Mouse (Mus musculus): ENCODE data around the gene Megf8.

Megf8 gene

DNA sequence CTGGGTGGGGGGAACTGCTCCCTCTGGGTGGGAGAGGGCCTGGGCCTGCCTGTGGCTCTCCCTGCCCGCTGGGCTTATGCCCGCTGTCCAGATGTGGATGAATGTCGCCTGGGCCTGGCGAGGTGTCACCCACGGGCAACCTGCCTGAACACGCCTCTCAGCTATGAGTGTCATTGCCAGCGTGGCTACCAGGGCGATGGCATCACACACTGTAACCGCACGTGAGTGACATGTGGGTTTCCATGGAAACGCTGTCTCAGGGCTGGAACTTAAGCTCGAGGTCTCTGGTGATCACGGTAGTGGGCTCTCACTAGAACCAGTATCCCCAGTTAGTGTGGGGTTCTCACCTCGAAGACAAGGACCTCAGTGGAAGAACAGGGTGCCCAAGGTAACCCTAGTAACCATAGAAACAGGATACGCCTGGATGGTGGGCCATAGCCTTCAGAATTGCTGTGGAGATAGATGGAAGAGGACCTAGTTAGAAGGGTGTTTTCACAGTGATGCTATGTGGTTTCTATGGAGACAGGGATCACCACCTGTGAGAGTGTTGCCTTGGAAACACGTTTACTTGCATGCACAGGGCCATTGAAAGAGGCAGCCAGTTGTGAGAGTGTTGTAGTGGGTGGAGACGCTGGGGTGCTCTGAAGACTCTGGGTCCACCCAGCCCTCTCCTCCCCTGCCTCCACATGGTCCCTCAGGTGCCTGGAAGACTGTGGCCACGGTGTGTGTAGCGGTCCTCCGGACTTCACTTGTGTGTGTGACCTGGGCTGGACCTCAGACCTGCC is 24.2 kb downstream of the Megf8 start:
- no peak for DNase-seq

GRCm38 (mm10) chr7:25348861-25349260 is 31.9 kb downstream of the Megf8 start:
- peak; percentile 34 for DNase-seq

GRCm38 (mm10) chr7:25358721-25359206 is 41.8 kb downstream of the Megf8 start:
- DNase-seq: no peak

DNA sequence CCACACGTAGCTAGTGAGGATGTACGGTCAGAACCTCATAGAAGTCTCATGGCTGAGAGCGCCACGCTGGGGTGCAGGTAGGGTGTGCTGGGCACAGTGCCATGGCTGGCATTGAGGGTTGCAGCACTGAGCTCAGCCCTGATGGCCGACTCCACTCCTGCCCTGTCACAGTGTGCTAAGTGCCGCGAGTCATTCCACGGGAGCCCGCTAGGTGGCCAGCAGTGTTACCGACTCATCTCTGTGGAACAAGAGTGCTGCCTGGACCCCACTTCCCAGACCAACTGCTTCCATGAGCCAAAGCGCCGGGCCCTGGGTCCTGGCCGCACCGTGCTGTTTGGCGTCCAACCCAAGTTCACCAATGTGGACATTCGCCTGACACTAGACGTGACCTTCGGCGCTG is 46.2 kb downstream of the Megf8 start:
- DNase-seq: no peak

- DNase-seq: no peak
These were observed 46.7 kb downstream of the Megf8 start for GRCm38 (mm10) chr7:25363632-25364031.

DNA sequence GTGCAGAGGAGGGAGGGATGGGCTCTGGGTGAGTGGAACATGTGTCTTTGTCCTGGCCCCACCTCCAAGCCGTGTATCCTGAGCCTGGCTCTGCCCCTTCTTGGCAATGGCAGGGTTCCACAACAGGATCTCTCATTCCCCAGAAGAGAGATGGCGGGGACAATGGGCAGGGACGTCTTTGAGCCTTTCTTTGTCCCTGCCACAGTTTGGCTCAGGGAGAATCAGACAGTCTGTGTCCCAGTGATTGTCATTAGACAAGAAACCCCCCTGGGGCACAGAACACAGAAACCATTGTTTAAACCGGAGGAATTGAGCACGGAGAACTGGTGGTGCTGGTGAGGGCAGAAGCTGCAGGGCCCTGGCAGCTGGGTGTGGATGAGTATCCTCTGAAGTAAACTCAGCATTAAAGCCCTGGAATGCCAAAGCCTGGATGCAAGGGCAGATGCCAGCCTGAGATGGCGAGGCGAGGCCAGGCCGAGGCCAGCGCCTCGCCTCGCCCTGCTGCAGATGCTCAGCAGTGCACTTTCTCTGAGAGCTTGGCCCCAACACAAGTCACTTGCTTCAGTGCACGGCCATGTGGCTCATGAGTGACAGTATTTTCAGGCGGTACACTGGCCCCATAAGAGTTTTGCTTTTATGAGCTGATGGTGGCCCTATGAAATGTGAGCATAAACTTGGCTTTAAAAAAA is 49.1 kb downstream of the Megf8 start:
- DNase-seq: no peak

DNA sequence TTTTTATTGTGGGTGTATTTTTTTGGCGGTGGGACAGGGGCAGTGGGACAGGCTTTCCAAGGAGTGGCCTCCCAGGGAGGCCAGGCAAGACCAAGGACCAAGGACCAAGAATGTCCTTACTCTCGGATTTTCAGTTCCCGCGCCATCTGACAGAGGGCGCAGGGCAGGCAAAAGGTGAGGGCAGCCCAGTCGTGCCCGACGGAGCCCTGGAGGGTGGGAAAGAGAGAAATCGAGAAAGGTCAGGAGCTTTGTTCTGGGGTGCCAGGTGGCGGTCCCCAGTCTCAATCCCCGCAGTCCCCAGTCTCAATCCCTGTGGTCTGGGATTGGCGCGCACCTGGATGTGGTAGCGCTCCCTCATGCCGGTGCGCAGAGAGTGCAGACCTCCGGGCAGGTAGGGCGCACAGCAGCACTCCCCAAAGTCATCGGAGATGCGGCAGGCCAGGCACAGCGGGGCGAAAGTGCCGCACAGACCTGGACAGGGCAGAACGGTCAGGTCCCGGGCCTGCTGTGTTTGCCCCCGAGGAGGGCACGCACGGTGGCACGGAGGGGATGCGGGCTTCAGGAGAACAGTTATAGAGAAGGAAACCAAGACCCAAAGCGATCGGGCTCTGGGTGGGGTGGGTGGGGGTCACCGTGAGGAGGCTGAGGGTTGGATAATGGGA is 50.8 kb downstream of the Megf8 start:
- no peak for DNase-seq

DNA sequence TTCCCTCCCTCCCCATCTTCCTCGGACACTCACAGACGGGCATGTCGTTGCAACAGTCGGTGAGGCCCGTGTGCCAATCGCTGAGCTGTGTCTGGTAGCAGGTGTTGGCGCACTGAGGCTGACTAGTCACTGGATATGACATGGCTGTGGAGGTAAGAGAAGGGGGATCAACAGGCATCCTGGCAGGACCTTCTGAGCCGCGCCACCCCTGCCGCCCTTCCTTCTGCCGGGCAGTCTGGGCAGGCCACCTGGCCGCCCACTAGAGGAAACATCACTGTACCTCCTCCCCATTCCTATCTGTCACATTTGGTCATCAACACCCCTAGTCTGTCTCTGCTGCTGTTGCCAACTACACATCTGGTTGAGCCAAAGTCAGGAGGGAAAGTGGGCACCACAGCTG is 51.4 kb downstream of the Megf8 start:
- DNase-seq: no peak

- no peak for DNase-seq
These were observed 52.2 kb downstream of the Megf8 start, which contains the start of gene Cnfn for GRCm38 (mm10) chr7:25369058-25369749. Gene Cnfn (minus strand): TSS chr7:25369724.

DNA sequence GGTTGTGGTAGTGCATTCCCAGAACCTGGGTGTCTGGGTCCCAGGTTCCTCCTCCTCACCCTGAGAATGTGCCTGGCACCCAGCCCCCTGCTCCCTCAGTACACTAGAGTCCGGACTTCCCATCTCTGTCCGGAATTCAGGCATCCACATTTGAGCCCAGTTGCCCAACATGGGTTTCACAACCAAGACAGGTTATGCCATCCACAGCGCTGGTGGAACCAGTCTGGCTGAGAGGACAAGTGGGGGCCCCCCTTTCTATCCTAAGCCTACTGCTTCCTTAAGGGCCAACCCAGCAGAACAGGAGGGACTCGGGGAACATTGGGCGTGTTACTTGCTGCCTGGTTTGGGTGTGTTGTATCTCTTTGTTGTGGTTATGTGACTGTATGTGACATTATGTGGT is 55.5 kb downstream of the Megf8 start:
- DNase-seq: no peak

DNA sequence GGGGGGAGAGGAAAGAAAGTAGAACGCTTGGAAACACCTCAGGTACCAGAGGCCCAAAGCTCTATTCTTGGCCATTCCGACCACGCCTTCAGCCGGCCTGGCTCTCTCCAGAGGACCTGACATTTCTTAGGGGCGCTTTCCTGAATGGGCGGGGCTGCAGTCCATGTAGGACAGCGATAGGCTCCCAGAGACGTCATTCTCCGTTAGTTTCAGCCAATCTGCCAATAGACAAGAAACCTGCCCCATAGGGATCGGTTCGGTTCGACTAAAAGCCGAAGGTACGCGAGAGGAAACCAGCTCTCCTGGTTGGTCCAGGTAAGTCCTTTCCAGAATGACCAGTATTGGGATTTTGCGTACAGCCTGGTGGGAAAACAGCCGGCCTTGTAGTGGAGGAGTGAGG is 59.6 kb downstream of the Megf8 start:
- DNase-seq: peak; percentile 90

- DNase-seq: no peak
These were observed 60.2 kb downstream of the Megf8 start for GRCm38 (mm10) chr7:25377100-25377700.

DNA sequence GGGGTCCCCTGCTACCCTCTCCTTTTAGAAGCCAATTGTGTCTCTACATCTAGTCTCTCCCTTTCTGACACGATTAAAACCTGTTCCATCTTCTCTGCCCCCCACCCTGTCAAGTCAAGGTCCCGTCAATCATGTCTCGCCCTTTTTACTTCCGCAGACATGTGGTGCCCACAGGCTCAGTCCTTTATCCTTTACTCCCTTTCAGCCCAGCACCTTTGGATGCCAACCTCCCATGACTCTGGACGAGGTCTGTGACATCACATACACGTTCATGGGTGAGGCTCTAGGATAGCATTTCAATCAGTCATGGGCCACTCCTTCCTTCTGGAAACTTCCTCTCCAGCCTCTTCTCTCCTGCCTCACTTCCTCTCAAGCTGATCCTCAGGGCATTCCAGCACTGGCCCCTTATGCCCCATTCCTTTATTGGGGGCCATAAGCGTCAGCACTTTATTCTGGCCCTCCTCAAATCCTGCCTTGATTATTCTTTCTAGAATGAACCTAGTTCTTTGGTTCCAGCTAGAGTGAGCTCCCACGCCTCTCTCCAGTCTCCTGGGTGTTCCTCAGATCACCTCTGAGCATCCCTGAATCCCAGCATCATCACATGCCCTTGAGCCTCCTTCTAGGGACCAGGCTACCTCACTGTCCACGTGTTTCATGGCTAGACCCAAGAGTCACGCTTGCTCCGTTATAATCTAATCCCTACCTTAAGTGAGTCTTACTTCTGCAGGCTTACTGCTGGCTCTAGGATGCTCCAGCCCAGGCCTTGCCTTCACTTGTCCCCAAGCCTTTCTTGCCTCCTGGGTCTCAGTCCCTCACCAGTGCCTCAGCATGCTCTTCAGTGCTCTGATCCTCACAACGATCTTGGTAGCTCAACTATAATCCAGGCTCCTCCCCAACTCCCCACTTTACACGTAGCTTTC is 61.5 kb downstream of the Megf8 start:
- DNase-seq: no peak

- no peak for DNase-seq
These were observed 62.8 kb downstream of the Megf8 start for GRCm38 (mm10) chr7:25379551-25380351.

DNA sequence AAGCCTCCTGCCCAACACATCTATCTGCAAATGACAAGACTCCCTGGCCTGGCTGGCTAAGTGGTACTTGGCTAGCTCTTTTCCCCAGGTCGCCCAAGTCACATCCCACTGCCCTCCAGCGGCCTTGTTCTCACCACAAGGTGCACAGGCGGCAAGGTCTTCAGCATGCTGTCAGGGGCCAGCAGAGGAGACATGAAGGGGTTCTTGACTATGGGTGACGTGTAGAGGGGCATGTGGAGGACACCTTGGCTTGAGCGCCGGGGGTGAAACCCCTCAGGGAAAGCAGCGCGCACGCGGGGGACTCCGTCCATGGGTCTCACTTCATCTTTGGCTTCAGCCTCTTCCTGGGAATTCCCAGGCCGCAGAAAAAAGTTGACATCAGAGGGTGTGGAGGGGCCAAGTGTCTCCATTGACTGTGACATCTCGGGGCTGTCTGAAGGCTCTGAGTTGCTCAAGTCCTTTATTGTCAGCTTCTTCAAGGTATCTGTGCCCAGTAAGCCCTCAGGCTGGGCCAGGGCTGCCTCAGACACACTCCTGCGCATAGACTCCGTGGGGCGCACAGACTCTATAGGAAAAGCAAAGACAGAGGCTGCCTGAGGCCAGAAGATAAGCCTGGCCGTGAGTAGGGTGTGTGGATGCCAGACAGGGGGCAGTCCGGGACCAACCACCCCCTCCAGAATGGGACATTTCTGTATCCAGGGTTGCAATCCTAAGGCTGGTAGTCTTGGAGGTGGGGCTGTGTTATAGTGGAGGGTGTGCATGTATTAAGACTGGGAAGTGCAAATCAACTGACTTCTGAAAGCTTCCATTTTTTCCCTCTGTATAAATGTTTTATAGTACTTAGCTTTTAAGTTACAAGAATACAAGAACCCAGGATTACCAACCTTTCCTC is 63.7 kb downstream of the Megf8 start:
- DNase-seq: no peak

GRCm38 (mm10) chr7:25381284-25381680 is 64.3 kb downstream of the Megf8 start:
- DNase-seq: no peak

DNA sequence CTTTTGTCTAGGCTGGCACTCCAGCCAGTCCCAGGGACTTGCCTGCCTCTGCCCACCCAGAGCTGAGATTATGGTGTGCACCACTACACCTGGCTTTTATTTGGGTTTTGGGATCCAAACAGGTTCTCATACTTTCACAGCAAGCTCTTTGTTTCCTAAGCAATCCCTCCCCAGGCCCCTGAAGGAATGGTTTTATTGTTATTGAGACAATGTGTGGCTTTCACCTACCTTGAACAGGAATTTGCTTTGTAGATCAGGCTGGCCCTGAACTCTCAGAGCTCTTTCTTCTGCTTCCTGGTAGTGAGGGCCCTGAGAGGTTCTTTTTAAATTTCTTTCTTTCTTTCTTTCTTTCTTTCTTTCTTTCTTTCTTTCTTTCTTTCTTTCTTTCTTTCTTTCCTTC is 65.6 kb downstream of the Megf8 start:
- DNase-seq: no peak

DNA sequence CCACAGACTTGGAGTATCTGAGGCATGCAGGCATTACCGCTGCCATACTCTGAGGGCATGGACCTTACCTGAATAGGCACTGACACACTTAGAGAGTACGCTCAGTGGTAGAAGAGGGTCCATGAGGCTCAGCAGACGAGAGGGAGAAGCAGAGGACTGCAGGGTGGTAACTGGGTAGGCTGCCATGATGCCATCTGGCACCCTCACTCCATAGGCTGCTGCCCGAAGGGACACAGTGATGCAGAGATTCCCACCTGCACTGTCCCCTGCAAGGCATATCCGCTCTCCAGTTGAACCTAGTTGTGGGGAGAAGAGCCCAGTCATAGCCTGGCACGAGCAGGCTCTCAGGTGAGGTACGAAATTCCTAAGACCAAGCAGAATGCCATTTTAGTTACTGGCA is 66.4 kb downstream of the Megf8 start:
- DNase-seq: no peak

GRCm38 (mm10) chr7:25383891-25384290 is 66.9 kb downstream of the Megf8 start:
- no peak for DNase-seq

DNA sequence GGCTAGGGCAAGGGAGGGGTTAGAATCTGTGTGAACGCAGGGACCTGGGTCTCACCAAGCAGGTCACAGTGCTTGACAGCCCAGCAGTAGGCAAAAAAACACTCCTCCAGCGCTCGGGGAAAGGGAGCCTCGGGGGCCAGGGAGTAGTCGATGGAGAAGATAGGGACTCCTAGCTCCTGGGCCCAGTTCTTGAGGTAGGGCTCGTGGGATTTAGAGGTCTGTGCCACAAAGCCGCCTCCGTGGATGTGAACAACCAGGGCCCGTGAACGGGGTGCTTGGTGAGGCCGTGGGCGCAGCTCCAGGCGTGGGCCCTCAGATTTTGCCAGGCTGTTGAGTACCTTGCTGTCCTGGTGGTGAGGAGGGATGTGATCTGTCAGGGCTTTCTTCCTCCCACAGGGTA is 67.4 kb downstream of the Megf8 start:
- DNase-seq: no peak

Measured in kidney, adult 11 months (tissue).